Mouse (Mus musculus) heart, adult 10 weeks (tissue): ENCODE data around the gene Sft2d2. TPM values are rescaled to one million over a fixed set of nuclear protein-coding genes. Genes with fewer than 3 reads are reported as not detected.

Experiments
- polyA plus RNA-seq: library from polyadenylated mRNA; stranded (reverse); fragments of 350-450 nt; fragmentation: Illumina TruSeq; extraction: RNeasy Lipid Tissue Mini Kit (QIAGEN cat#74804); gene quantifications from one replicate; pipeline ENCODE4 v1.2.3, GENCODE M21; 2014; ENCODE audit warnings: low read depth, low replicate concordance

The Sft2d2 gene
- 19.3 TPM for polyA plus RNA-seq

DNA sequence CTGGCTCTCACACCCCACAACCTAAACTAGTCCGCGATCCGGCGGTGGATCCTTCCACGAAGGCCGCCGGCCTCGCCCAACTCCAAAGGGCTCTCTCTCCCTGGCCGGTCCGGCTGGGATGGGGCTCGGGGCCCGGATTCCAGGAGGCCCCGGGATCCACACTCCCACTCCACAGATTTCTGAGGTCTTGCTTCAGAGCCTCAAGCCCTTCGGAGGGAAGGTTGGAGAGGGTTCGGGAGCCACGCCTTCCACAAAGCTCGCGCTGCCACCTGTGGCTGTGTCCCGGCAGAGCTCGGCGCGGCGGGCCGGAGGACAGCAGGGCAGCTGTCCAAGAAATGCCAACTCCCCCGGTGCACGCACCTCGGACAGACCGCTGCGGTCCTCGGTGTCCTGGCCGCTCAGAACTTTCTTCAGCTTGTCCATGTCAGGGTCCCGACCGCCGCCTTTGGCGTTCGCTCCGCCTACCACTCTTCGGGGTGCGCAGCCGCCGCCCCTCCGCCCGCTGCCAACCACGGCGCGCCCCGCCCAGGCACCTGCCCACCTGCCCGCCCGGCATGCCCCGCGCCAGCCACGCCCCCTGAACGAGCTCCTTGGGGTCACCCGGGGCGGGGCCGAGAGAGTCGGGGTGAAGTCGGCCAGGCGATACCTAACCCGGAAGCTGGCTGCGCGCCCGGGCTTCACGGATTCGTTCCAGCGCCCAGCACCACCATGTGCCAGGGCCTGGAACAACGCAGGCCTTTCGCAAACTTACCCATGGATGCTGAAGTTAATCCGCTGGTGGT, at the start of gene Sft2d2:
Sft2d2 (minus strand) TSS at position 559 of the 782 bp plus-strand sequence.

DNA sequence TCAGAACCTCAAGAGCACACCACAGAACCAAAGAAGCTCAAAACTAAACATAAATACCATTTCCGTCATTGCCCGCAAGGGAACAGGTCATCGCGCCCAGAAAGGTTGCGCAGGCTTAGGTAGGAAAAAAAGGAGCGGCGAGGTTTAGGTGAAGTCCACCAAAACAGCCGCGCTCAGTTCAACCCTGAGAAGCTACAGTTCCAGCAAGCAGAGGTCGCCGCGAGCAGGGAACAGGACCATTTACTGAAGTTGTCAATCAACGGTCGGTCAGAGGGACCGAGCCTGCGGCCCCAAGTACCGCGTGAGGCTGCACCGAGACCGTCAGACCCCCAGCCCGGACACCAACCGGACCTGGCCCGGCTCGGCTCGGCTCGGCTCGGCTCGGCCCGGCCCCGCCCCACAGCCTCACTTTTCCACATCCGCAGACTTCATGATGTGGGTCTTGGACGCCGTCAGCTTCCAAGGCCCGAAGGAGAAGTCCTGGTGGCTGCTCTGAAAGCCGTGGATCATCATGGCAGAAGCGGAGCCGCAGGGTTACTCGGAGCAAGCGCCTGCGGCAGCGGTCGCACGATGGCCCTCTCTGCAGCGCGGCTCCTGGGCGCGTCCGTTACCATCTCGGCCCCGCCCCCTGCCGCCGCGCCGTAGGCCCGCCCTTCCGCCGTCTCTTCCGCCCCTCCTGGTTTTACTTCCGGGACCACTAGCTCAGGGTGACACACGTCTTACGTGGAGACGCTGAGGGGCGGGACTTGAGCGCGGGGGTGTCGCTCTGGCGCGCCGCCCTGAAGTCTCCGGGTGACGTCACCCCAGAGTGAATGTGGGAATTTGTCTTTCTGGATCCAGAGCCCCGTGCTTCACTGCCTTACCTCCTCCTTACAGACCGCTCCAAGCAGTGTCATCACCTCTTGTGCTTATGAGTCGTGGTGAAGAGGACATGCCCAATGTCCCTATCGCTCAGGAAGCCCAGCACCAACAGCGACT, 42.4 kb upstream of the Sft2d2 start, which contains the start of gene Tiprl:
Tiprl (minus strand) TSS at position 676 of the 978 bp plus-strand sequence.

DNA sequence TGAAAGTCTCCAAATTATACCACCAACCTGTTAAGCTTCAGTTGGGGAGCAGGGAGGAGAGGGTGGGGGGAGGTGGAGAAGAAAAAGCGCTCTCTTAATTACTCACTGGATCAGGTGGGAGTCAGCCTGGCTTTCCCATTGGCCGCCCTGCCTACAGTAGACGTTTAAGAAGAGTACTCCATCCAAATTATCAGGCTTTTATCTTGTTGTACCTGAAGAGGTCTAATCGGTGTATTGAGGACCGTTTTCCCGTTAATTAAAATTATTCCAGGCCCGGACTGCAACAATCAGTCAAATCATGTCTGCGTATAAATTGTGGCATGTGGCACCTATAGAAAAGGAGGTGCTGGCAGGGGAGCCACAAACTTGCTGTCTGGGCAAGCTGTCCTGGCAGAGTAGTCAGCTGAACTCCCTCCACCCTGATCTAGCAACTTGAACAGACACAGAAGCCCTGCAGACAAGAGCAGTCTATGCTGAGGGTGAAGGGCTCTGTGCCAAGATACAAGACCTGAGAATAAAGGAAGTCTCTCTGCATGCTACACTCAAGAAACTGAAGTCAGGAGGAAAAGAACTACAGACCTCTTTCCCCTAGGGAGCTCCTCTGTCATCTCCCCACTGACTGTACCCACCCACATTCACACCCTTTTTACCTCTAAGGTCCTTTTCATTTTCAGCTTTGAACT, 33.4 kb downstream of the Sft2d2 start, which contains the start of gene Tbx19:
Tbx19 (minus strand) TSS at position 51 of the 683 bp plus-strand sequence.

Other genes starting within 250 kb of the Sft2d2 start
- not detected for gene Tbx19, start 33.7 kb downstream of the Sft2d2 start, polyA plus RNA-seq
- 41.9 TPM for gene Tiprl, start 42.6 kb upstream of the Sft2d2 start, polyA plus RNA-seq
- gene Gpr161, start 101.4 kb upstream of the Sft2d2 start, polyA plus RNA-seq, result 1.0 TPM